Mouse (Mus musculus): Measurements from ENCODE around the gene Gjc2.

Gene Gjc2

DNA sequence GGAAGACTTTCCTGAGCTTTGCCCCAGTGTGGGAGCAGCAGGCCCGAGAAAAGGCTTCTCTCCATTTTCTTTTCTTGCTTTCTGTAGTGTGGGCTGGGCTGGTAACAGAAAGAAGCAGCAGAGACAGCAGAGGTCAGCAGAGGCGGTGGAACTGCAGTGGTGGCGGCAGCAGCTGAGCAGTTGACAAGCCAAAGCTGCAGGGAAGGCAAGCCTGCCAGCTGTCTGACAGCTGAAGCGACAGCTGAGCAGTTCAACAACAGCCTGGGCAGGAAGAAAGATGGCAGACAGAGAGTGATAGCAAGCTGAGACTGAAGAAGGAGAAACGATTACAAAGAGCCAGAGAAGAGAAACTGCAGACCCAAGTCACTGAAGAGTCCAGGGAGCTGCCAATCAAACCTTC, 21.6 kb downstream of the Gjc2 start:
- DNase-seq (ENCODE audit: low spot score in 2 of 2), result no peak

DNA sequence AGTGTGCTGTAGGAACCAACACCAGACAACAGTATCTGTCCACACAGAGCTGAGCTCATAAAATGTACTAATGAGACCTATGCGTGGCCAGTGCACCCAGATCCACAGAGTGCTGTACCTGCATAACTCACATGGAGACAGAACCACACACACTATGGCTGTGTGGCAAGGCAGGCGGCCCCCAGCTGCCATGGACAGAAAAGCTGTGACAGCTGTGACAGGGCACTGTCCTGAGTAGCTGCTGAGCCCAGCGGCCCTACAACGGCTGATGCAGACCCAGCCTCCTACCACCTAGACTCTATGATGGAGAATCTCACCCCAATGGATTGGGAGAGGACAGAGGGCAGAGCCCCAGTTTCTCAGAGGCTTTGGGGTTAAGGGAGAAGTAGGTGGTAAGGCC, 23.5 kb downstream of the Gjc2 start:
- no peak for DNase-seq (ENCODE audit: low spot score in 2 of 2)

DNA sequence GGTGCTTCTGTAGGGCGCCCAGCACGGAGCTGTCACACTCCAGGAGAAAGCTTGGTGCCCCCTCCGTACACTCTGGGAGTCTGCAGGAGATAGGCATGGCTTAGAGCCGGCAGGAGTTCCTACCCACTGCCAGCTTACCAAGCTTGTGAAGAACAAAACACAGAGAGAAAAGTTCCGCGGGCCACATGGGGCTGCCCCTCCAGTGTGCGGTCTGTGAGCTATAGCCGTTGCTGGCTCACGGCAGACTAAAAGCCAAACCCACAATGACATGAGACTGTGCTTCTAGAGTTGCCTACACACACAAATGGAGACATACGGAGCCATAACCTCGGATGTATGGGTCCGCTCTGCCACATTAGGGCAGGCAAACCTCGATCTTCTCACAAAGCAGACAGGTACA, 23.9 kb downstream of the Gjc2 start:
- no peak for DNase-seq (ENCODE audit: low spot score in 2 of 2)

DNA sequence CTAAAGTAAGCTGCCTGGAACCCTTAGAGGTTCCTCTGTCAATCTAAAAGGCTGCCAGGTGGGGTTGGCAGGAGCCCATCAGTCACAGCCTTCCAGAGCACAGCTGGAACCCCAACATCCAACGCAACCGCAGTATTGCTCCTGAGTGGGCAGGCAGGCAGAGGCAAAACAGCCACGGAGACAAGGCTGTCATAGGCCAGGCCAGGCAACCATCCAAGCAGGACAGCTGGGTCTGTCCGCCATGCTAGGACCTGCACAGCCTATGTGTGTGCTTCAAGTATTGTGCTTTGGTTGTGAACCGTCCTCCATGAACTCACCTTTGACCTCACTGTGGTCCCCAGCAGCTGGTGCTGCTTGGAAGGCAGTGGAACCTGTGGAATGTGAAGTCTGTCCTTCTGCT, 27.1 kb downstream of the Gjc2 start:
- no peak for DNase-seq (ENCODE audit: low spot score in 2 of 2)

DNA sequence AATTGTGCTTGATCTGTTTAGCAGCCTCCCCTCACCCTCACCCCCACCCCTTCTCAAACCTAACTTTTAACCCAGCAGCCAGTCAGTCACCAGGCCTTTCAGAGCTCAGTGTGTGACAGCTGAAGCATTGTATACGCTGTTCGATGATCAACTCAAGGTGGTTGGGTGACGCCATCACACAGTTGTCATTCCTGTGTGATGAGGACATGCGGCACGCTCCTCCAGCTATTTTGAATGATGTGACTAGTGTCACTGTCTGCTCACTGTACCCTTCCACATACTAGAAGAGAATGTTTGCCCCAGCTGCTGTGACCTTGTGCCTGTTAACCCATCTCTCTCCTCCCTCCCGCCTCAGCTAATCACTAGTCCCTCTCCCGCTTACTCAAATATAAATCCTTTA, 28.8 kb downstream of the Gjc2 start:
- no peak for DNase-seq (ENCODE audit: low spot score in 2 of 2)

DNA sequence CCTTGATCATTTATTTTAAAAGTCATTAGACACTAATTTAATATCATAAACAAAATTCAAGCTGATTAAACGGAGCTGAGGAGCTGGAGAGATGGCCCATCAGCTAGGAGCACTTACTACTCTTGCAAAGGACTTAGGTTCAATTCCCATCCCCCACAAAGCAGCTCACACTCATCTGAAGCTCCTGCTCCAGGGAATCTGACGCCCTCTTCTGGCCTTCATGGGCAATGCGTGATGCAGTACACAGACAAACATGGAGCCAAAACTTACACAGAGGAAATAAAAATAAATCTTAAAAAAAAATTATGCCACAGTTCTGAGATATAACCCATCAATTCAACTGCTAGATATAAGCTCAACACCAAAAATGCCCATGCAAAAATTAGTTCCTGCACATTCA, 31.3 kb downstream of the Gjc2 start:
- DNase-seq (ENCODE audit: low spot score in 2 of 2), result no peak

DNA sequence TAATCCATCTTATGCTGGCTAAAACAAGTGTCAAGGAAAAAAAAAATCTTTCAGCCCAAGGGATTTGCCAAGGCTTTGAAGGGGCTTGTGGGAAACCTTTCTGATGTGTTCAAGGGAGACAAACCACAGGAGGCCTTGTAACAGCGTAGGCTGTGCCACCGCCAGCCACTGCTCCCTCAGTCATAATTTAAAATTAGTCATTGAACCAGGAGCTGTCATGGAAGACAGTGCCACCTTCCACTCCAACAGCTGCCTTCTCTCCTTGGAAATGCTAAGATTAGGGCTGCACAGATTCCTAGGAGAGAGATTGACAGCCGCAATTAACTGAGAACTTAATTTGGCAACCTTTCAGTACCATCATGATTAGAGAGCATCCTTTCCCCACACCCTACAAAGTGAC, 33.7 kb downstream of the Gjc2 start:
- DNase-seq (ENCODE audit: low spot score in 2 of 2), result no peak

DNA sequence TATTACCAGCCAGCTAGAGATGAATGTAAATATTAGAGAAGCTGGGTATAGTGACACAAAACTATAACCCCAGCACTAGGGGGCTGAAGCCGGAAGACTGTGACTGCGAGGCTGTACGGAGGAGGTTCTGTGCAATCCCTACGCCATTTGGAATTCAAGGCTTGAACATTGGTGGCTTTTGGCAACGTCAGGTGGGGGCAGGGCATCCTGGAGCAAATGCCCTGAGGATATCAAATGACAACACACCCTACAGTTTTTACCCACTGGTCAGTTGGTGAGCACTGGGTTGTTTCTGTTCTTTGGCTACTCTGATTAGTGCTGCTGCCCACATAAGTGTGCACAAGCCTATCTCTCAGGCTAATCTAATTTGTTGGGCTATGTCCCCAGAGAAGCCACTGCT, 40.1 kb downstream of the Gjc2 start:
- DNase-seq (ENCODE audit: low spot score in 2 of 2), result no peak

DNA sequence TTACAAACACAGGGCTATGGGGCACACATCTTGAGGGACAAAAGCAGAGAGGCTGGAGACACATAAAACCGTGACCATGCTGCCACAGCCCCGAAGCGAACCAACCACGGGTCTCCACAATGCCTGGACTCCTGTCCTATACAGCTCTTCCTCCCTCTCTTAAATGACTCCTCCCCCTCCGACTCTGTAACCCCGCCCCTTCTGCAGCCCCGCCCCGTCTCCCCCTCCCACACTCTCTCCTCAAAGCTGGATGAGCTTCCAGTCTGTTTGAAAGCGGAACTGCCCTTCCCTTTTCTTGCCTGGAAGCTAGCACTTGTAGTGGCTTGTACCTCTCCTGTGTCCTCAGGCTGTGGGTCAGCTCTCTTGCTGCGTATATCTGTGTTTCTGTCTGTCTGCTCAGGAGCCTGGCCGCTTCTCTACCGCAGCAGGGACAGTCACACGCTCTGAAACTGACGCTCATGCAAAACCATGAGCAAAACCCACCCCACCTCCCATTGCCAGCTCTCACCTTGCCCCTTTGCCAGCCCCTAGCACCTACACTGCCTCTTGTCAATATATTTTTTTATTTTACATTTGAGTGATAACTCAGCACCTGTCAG, 41.1 kb downstream of the Gjc2 start:
- DNase-seq (ENCODE audit: low spot score in 2 of 2), result no peak

DNA sequence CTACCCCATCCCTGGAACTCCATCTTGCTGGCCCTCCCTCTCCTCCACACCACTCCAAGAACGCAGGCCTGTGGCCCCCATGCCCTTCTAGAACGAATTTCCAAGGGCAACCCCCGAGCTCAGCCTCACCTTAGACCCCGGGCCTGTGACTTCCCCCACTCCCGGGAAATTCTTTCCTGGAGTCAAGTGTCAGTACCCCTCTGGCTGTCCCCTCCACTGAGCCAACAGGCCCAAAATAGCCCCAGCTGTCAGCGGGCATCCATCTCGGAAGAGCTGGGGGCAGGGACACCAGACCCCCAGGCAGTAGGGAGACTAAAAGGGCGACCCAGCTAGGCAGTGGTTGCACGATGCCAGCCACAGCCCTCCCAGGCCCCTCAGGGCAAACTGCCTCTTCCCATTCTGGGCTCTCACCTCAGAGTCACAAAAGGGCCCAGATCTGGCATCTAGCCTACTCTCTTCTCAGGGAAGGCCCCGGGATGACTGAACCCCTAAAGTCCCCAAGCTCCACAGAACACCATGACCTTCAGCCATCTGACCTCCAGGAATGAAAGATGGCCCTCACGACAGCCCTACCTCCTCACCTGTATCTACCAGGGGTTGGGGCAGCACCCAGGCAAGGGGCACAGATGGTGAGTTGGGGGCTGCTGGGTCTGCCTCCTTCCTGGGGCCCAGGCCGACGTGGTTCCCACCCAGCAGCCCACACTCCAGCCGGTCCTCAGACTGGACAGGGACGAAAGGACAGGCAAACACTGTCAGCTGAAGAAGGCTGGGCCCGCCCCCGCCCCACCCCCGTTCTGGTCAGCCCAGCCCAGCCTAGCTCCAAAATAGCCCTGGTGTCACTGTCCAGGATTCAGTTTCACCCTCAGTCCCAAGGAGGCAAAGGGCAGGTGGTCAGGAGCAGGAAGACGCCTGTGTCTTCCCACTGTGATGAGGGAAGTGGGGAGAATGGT, 44.2 kb downstream of the Gjc2 start:
- DNase-seq (ENCODE audit: low spot score in 2 of 2), result no peak

DNA sequence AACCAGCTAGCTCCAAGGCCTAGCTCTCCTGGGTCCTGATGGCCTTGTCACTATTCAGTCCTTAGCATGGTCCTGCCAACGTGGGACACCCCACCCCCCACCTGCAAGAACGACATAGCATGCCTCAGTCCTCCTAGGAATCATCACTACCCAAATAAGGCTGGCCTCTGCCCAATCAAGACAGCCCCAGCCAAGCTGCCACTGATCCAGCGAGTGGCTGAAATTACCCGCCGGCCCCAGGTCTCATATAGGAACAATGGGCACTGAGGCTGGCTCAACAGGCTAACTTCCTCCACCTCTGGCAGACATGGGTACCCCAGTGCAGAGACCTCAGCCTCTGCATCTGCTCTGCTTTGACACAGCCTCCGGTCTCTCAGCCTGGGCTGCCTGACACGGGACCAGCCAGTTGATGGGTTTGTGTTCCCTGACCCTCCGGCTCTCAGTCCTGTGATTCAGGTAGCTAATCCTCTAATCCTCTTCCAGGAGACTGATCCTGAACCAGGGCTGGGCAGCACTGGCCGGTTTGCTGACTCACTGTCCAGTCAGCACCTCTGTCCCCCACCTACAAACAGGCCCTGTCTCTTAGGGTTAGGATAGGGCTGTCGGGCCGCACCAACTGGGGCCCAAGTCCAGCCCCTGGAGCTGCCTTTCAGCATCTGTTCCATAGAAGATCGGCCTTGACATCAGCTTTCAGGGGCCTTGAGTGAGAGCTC, 45.9 kb downstream of the Gjc2 start:
- DNase-seq (ENCODE audit: low spot score in 2 of 2), result no peak

DNA sequence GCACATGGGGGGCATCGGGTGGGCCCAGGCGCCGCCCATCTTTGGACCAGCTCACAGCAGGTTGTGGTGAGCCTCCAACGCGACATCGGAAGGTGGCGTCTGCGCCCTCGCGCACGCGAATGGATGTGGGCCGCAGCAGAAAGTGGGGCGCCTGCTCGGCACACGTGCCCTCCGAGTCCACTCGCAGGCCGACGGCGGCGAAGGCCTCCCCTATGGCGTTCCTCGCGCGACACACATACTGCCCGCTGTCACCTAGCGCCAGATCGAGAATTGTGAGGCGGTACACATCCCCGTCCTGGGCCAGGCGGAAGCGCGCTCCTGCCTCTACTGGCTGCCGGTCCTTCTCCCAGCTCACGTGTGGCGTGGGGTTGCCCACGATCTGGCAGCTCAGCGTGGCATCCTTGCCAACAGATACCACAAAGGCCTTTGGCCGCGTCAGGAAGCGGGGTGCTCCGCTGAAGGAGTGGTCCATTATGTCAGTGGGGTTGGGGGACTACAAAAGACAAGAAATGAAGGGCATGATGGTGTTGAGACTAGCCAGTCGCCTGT, 47.0 kb downstream of the Gjc2 start, which contains the start of gene Obscn:
Gene Obscn, minus strand, starts transcription at position 499 of the 549 bp plus-strand sequence.
- DNase-seq (ENCODE audit: low spot score in 2 of 2), result no peak

DNA sequence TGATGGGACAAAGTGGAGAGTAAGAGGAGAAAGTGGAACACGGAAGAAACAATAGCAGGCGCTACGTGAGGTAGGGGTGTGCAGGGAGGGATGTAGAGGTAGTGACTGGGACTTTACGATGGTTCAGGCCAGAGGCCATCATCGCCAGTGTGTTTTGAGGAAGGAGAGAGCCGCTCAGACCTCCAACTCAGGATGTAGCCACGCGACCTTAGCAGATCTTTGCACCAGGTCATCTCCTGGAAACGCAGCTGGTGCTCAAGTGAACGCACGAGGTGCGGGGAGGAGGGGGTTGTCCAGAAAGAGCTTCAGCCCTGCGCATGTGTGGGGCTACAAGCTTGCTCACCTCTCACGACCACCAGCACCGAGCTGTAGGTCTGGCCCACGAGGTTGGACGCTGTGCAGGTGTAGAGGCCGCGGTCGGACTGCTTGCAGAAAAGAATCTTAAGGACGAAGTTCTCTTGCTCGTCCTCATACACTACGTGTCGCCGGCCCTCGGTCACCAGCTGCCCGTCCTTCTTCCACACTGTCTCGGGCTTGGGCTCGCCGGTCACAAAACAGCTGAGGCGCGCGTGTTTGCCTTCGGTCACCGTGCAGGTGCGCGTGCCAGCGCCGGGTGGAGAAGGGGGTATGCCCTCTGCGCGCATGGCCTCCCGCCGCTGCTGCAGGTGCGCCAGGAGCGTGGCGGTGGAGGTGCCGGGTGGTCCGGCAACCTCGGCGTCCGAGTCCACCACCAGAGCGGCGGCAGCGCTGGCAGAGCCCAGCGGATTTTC, 47.8 kb downstream of the Gjc2 start:
- no peak for DNase-seq (ENCODE audit: low spot score in 2 of 2)

DNA sequence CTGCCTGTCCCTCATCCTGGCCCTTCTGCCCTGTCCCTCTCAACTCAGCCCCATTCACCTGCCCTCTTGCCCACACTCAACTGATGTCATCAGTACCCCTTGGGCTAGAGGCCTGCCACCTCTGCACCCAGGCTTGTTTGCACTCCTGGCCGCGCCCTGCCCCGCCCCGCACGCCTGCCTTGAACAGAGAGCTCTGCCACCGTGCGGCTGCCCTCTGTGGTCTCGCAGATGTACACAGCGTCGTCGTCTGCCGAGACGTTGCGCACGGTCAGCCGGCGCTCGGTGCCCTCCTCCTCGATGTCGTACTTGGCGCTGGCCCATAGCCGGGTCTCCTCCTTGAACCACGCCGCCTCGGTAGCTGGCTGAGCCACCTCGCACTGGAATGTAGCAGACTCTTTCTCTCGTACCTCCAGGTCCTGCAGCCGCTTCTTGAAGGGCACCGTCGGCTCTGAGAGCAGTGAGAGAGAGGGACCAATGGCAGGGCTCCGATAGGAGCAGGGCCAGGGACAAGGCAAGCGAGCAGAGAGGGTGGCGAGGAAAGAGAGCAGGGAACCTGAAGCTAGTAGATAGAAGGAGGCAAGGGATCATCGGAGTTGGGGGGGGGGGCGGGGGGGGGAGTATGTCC, 48.5 kb downstream of the Gjc2 start:
- DNase-seq (ENCODE audit: low spot score in 2 of 2), result no peak

DNA sequence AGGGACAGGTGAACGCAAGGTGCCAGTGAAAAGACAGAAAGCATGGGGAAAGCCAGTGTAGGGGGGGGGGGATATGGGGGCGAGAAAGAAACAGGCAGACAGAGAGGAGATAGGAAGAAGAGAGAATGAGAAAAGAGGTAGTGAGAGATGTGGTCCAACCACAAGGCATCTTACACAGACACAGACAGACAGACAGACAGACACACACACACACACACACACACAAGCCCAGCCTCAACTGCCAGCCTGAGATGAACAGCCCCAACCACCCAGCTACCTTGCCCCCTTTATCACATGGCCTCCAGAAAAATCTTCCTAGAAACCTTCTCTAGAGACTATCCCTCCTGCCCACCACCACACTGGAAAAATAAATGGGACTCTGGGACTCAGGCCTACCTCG, 50.9 kb downstream of the Gjc2 start:
- no peak for DNase-seq (ENCODE audit: low spot score in 2 of 2)

DNA sequence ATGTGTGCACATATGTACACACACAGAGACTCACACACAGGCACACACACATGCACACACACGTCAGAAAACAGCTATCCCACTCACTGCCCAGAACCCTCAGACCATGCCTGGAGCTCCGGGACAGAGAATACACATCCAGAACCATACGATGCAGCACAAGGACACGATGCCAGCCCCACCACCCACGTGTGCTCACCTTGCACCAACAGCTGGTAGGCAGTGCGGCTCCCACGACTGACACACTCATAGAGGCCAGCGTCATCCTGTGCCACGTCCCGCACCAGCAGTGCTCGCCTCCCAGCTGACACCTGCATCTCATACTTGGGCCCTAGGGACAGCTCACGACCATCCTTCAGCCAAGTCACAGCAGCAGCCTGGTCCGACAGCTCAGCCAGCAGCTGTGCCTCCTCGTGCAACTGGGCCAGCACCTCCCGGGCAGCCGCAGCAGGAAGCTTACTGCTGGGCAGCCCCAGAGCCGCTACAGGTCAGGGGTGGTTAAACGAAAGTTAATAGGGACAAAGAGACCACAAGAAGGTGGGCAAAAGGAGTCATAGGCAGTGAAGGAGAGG, 51.6 kb downstream of the Gjc2 start:
- DNase-seq (ENCODE audit: low spot score in 2 of 2), result no peak

DNA sequence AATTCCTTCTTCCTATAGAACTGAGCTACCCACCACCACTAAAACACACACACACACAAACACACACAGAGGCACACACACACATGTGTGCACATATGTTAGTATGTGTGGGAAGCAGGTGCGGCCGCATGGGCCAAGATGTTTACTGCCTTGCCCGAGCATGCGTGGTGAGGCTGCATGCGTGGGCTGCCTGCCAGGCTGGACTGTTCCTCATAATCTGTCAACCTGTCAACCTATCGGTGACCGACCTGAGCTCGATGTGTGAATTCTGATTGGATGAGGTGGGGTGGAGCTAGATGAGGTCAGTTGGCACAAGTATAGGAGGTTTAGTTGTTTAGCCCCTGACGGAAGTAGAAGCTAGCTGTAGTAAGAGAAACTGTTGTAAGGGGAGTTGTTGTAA, 52.2 kb downstream of the Gjc2 start:
- DNase-seq (ENCODE audit: low spot score in 2 of 2), result no peak
